Comparison of ENCODE assay signal across 7 mouse cellular contexts in genomic region chr7:46396231-46396927, GRCm38 (mm10). TPM values are rescaled to one million over a fixed set of nuclear protein-coding genes. Genes with fewer than 3 reads are reported as not detected.
DNase-seq lines count a peak whose midpoint lies in the region; ATAC-seq and TF ChIP-seq lines count a peak whose summit lies in the region.

Gene Kcnc1 (plus strand): TSS chr7:46396497.

- peak within 1 kb of the TSS; percentile 98 for H3K4me2 ChIP-seq in embryonic facial prominence, embryonic 12.5 days (replicated peaks)
- H3K4me2 ChIP-seq in heart, embryonic 11.5 days: peak within 1 kb of the TSS; percentile 98
- H3K4me2 ChIP-seq in limb, embryonic 15.5 days: peak within 1 kb of the TSS; percentile 92
- peak within 1 kb of the TSS; percentile 70 for H3K4me2 ChIP-seq in midbrain, postnatal 0 days (ENCODE audit: low read depth, low read length, poor library complexity, severe bottlenecking)

- WGBS in embryonic facial prominence, embryonic 12.5 days: under 1% methylated on average over 87 of the region's 93 CpGs
- WGBS in heart, embryonic 11.5 days (ENCODE audit: insufficient replicate concordance): under 1% methylated on average over 78 of the region's 93 CpGs
- 1% methylated on average over 51 of the region's 93 CpGs for WGBS in limb, embryonic 15.5 days
- WGBS in midbrain, postnatal 0 days: 0% methylated on average over 41 of the region's 93 CpGs

- H3K36me3 ChIP-seq in embryonic facial prominence, embryonic 12.5 days: no peaks in the 10 kb centered on the region
- no peaks in the 10 kb centered on the region for H3K36me3 ChIP-seq in heart, embryonic 11.5 days (ENCODE audit: control insufficient read depth, insufficient read depth, low read length)
- H3K36me3 ChIP-seq in limb, embryonic 15.5 days: no peaks in the 10 kb centered on the region
- H3K36me3 ChIP-seq in midbrain, postnatal 0 days (ENCODE audit: insufficient read depth, low read length): no peaks in the 10 kb centered on the region

- TF ChIP-seq CTCF in midbrain, postnatal 0 days (IDR thresholded peaks at IDR 0.05): peak; percentile 46

- no peak within 1 kb of the TSS for H3K27ac ChIP-seq in embryonic facial prominence, embryonic 12.5 days
- no peak within 1 kb of the TSS for H3K27ac ChIP-seq in heart, embryonic 11.5 days (ENCODE audit: low read depth, low read length)
- no peak within 1 kb of the TSS for H3K27ac ChIP-seq in limb, embryonic 15.5 days
- H3K27ac ChIP-seq in midbrain, postnatal 0 days (ENCODE audit: low read depth, low read length): peak within 1 kb of the TSS; percentile 84

- peaks cover 78% of the 10 kb centered on the region for H3K27me3 ChIP-seq in embryonic facial prominence, embryonic 12.5 days
- peaks cover 74% of the 10 kb centered on the region for H3K27me3 ChIP-seq in heart, embryonic 11.5 days (ENCODE audit: control insufficient read depth, insufficient read depth, low read length)
- peaks cover 83% of the 10 kb centered on the region for H3K27me3 ChIP-seq in limb, embryonic 15.5 days
- peaks cover 7% of the 10 kb centered on the region for H3K27me3 ChIP-seq in midbrain, postnatal 0 days (ENCODE audit: insufficient read depth, low read length)

- ATAC-seq in embryonic facial prominence, embryonic 12.5 days (ENCODE audit: insufficient number of reproducible peaks, insufficient read depth, low FRiP score, low TSS enrichment): peak; percentile 77
- peak; percentile 72 for ATAC-seq in heart, embryonic 11.5 days (replicated peaks; ENCODE audit: insufficient number of reproducible peaks, low FRiP score, low TSS enrichment)
- peak; percentile 74 for ATAC-seq in limb, embryonic 15.5 days (ENCODE audit: insufficient number of reproducible peaks, low FRiP score, low TSS enrichment, low read depth)
- peak; percentile 71 for ATAC-seq in midbrain, postnatal 0 days (ENCODE audit: low FRiP score)

- H3K9ac ChIP-seq in embryonic facial prominence, embryonic 12.5 days: peak within 1 kb of the TSS; percentile 34
- H3K9ac ChIP-seq in heart, embryonic 11.5 days (ENCODE audit: low read depth, low read length): no peak within 1 kb of the TSS
- no peak within 1 kb of the TSS for H3K9ac ChIP-seq in limb, embryonic 15.5 days
- peak within 1 kb of the TSS; percentile 92 for H3K9ac ChIP-seq in midbrain, postnatal 0 days (replicated peaks; ENCODE audit: low read length, poor library complexity, severe bottlenecking)

- H3K4me1 ChIP-seq in embryonic facial prominence, embryonic 12.5 days: peaks cover 18% of the 10 kb centered on the region
- H3K4me1 ChIP-seq in heart, embryonic 11.5 days (ENCODE audit: control insufficient read depth, insufficient read depth, low read length): peaks cover 4% of the 10 kb centered on the region
- peaks cover 23% of the 10 kb centered on the region for H3K4me1 ChIP-seq in limb, embryonic 15.5 days
- H3K4me1 ChIP-seq in midbrain, postnatal 0 days (ENCODE audit: insufficient read depth, low read length): peaks cover 16% of the 10 kb centered on the region

- peak within 1 kb of the TSS; percentile 48 for H3K4me3 ChIP-seq in embryonic facial prominence, embryonic 12.5 days
- H3K4me3 ChIP-seq in heart, embryonic 11.5 days (ENCODE audit: low read depth, low read length): peak within 1 kb of the TSS; percentile 54
- H3K4me3 ChIP-seq in limb, embryonic 15.5 days: peak within 1 kb of the TSS; percentile 49
- H3K4me3 ChIP-seq in midbrain, postnatal 0 days (ENCODE audit: low read depth, low read length): peak within 1 kb of the TSS; percentile 64

- H3K9me3 ChIP-seq in embryonic facial prominence, embryonic 12.5 days: no peaks in the 10 kb centered on the region
- no peaks in the 10 kb centered on the region for H3K9me3 ChIP-seq in heart, embryonic 11.5 days (replicated peaks; ENCODE audit: control insufficient read depth, low read length)
- no peaks in the 10 kb centered on the region for H3K9me3 ChIP-seq in limb, embryonic 15.5 days
- H3K9me3 ChIP-seq in midbrain, postnatal 0 days (ENCODE audit: low read length): no peaks in the 10 kb centered on the region

- peak; percentile 64 to 77 for DNase-seq in adrenal gland, postnatal 4 days (ENCODE audit: low spot score in 2 of 2)
- DNase-seq in kidney, adult 9 months: peak; percentile 74
- DNase-seq in midbrain, postnatal 0 days (ENCODE audit: low spot score): peak; percentile 91
- DNase-seq in spleen, postnatal 4 days (ENCODE audit: low spot score in 2 of 2): peak; percentile 68 to 89

RNA-seq across cellular contexts. Expression of gene Kcnc1, which starts in this region (rescaled TPM):
- 1 to 10 TPM; 1.0 to 3.0 TPM for total RNA-seq in adrenal gland, postnatal 4 days (2021)
- polyA plus RNA-seq in embryonic facial prominence, embryonic 12.5 days (2016; fragmentation: Nextera tagmentation; extraction: Ambion mirVana): 0.50 and 0.81 TPM in 2 replicates
- 0.21 and 0.27 TPM in 2 replicates for polyA plus RNA-seq in heart, embryonic 11.5 days (2014; fragmentation: Nextera tagmentation; extraction: Ambion mirVana)
- polyA plus RNA-seq in limb, embryonic 15.5 days (2015; fragmentation: Nextera tagmentation; extraction: Ambion mirVana): 0.37 and 0.45 TPM in 2 replicates
- total RNA-seq in midbrain, postnatal 0 days (2014; rRNA removed): 43.8 and 44.9 TPM in 2 replicates
- polyA plus RNA-seq in midbrain, postnatal 0 days (2015; fragmentation: Nextera tagmentation; extraction: Ambion mirVana): 24.0 and 26.5 TPM in 2 replicates

Comparison
In these comparisons a context has a peak if more than half of its experiments do, and no peak if none do; other contexts are left out.
1. RNA of gene Kcnc1 (total RNA-seq): 43.8 to 44.9 TPM in midbrain, postnatal 0 days; 1.0 to 3.0 TPM in adrenal gland, postnatal 4 days; every median in the first group is over 10 times any median in the second.
2. RNA of gene Kcnc1 (polyA plus RNA-seq): 24.0 to 26.5 TPM in midbrain, postnatal 0 days; 0.50 to 0.81 TPM in embryonic facial prominence, embryonic 12.5 days, 0.37 to 0.45 TPM in limb, embryonic 15.5 days and 0.21 to 0.27 TPM in heart, embryonic 11.5 days; every median in the first group is over 10 times any median in the second.
3. Peak in ATAC-seq, H3K4me3 ChIP-seq, H3K9ac ChIP-seq and H3K4me2 ChIP-seq in embryonic facial prominence, embryonic 12.5 days; RNA of the gene not detected or under 1 TPM.
4. Peak in ATAC-seq, H3K4me3 ChIP-seq and H3K4me2 ChIP-seq in heart, embryonic 11.5 days; RNA of the gene not detected or under 1 TPM.
5. Peak in ATAC-seq, H3K4me3 ChIP-seq and H3K4me2 ChIP-seq in limb, embryonic 15.5 days; RNA of the gene not detected or under 1 TPM.
6. Peak in every context shown above with its lines, with median percentiles within 50 percentile points of each other: DNase-seq, ATAC-seq, H3K4me2 ChIP-seq and H3K4me3 ChIP-seq.